Mouse (Mus musculus) retina, adult 2 months (tissue): Measurements from ENCODE around the gene Gng12.

Experiments used
- DNase-seq: peaks from one replicate; pipeline ENCODE4 v3.0.0-alpha.2; 2012; ENCODE audit warnings: low read depth, low spot score

Gng12 gene

GRCm38 (mm10) chr6:66917032-66917431, 20.8 kb downstream of the Gng12 start:
- no peak for DNase-seq

DNA sequence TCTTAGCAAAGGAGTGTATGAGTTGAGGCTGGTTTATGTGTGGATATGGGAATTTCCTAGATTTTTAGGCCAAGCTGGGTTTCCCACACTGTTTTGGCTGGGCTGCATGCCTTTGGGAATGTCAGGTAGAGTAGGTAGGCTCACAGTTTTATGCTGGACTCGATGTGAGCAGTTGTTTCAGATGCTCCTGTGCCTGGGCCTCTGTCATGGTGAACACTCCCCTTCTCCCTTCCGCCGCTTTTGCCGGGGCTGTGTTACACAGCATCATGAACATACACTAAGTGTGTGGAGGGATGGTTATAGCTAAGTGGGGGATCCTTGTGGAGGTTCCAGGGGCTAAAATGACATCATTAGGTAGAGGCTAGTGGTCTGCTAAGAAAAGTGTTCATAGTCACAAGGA, 24.6 kb downstream of the Gng12 start:
- no peak for DNase-seq

DNA sequence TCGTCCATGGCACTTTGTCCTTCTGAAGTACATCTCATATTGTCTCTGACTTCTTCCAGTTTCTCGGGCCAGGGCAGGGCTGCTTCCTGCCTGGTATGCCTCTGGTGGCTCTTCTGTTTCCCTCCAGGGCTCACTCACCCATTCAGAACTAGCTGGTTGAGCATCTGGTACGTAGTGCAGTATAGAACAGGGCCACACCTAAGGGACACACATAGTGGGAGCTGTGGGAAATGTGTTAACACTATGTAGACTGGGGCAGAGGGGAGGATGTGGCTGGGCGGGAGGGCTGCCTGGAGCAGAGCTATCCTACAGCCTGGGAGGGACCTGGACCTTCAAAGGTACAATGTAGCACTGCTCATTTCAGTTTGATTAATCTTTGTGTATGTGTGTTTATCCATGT, 25.6 kb downstream of the Gng12 start:
- no peak for DNase-seq

DNA sequence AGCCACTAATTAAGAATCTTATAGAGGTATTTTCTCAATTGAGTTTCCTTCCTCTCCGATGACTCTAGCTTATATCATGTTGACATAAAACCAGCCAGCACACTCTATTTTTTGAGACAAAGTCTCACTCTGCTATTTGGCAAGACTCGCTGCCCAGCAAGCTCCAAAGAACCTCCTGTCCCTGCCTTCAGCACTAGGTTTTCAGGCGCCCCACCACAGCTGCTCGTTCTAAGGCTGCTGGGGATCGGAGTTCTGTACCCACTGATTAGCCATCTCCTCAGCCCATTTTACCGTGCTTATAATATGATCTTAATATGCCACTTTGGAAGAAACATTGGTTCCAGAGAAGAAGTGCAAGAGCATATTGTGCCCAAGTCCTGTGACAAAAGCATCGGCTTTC, 26.3 kb downstream of the Gng12 start:
- DNase-seq = no peak

GRCm38 (mm10) chr6:66923851-66924250, 27.7 kb downstream of the Gng12 start:
- DNase-seq = no peak

DNA sequence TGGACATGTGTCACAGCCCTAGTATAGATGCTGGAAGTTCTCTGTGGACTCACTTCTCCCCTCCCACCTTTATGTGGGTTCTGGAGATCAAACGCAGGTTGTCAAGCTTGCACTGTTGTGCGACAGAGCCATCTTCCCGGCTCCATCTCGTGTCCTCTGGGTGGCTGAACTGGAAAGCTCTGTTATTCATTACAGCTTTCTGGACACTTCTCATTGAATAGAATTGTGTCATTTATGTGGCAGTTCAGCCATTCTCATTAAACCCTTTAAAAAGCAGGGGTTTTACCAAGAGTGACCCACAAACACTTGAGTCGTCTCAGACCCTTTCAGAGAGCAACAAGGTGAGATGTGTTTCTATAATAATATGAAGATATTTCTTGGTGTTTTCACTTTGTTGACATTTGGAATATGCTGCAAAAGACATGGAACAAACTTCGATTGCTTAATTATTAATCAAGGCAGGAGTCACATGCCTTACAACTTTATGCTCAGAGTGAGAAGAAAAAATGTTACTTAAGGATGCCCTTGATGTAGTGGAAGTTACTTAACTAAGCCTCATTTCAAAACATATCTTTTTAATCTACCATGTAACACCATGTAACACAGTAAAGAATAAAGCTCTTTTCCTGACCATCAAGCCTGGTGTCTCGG, 28.2 kb downstream of the Gng12 start:
- DNase-seq = no peak

GRCm38 (mm10) chr6:66926269-66926668, 30.1 kb downstream of the Gng12 start:
- DNase-seq = no peak

DNA sequence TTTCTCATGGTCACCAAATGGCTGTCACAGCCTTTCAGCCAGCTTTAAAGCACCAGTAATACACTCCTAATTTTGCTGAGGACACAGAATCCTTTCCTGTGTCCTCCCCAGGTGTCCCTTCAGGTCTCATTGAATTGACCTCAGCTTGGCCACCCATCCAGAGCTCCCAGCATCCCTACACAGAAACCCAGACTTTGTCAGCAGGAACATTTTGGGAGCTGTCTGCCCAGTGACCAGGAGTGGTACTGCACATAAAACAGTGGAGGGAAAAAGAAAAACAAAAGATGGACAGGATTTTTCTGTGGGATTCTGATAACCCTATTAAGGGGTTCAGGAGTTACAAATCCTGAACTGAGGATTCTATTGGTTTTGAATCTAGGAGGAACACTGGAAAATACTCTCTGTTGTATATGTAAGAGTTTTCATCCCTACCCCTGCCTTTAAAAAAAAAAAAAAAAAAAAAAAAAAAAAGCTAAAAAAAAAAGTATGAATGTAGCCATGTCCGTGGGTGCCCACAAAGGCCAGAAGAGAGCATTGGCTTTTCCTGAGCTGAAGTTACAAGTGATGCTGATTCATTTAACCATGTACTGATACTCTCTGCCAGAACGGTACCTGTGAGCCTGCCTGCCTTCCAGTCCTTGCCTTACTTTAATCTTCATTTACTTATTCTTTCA, 32.9 kb downstream of the Gng12 start:
- DNase-seq = no peak

- no peak for DNase-seq
Measured at GRCm38 (mm10) chr6:66929694-66930093, 33.5 kb downstream of the Gng12 start.

- no peak for DNase-seq
Measured at GRCm38 (mm10) chr6:66932206-66932819, 36.1 kb downstream of the Gng12 start.

DNA sequence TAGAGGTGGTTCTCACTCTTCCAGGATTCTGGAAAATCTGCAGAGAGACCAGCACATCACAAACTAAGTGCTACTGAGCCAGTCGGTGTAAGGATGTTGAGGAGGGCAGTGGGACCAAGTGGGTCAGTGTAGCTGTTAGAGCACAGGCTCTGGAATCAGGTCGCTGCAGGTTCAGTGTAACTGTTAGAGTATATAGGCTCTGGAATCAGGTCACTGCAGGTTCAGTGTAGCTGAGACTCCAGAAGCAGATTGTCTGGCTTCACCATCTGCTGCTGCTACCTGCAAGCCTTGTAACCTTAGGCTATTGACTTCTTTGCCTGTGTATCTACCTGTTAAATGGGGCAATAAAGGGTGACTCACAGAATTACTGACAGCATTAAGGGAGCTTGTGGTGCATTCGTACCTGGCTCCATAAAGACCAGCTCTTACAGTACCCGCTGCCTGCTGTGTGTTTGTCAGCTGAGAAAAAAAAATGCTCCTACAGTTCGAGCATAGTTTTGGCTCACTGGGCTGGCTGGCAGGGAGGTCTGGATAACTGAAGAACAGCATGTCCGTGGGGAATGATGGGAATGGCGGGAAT, 44.5 kb downstream of the Gng12 start:
- DNase-seq = no peak

GRCm38 (mm10) chr6:66941792-66942191, 45.6 kb downstream of the Gng12 start:
- DNase-seq = no peak

DNA sequence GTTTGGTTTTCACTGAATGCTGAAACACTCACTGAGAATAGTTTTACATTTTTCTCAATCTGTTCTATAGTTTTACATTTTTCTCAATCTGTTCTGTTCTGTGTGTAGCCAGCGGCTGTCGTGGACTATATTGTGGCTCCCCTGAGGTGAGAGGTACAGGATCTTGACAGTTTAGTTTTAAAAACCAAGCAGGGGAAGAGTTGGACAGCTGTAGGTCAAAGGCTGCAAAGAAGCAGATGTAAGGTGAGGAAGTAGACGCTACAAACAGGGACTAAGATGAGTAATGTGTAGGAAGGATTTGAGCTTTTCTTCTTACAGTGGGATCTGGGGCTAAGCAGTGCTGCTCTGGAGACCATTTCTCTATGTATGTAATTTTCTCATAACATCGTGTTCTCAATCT, 46.6 kb downstream of the Gng12 start:
- DNase-seq = no peak

DNA sequence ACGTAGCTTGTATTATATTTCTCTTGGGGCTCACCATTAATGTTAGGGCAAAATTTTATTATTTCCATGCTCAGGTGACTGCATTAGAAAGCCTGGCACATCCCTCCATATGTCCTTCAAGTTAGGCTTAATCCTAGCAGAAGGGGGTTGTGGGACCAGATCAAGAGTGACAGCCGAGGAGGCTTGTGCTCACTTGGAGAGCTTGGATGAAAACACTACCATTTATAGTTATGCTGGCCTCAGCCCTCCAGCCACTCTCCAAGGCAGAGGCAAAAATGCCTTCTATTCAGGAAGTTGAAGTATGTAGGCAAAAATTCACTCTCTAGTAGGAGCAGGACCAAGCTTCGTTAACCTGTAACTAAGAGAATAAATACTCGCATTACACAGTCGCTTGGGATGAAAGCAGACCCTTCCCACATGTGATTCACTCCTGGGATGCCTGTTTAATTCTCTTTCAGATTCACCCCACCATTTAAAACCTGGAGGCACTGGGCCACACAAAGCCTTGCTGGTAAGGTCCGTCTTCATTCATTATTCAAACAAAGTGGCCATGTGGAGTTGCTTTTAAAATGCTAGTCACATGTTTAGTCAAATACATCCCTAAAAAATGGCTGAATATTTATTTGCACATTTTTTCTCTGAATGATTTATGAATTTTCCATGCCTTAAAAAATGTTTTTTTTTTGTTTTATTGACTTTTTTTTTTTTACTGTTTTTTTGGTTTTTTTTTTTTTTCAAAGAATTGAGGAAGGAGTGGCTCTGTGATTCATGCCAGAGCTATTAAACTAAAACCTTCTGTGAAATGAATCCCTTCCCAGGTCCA, 47.4 kb downstream of the Gng12 start:
- DNase-seq = no peak

DNA sequence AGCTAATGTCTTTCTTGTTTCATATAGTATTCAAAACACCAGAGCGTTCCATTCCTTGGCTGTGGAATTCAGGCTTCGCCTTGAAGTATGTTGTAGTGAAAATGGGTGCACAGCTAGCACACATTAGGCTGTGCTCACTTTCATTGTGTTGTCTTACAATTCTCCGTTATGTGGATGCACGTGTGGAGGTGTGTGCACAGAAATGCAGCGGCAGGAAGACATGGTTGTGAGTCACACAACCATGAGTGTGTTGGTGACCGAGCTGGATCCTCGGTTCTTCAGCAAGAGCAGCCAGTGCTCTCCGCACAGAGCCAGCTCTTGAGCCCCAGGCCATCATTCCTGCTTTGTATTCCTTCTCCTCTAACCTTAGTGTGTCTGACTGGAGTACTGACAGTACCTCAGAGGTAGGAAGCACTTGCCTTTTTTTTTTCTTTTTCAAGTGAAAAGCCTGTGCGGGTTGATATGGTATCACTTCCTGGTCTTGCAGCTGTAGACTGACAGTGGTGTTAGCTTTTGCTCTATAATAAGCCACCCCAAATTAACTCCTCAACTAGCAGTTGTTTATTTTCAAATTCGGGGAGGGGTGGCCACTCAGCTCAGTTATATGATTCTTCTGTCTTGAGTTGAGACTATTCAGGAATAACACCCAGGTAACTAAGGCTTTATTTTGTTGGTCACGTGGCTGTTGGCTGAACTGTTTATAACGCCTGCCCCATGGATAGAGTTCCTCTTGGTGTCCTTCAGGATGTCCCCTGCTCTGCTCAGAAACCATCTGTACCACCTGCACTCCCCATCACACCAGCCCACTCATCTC, 48.2 kb downstream of the Gng12 start:
- DNase-seq = no peak

DNA sequence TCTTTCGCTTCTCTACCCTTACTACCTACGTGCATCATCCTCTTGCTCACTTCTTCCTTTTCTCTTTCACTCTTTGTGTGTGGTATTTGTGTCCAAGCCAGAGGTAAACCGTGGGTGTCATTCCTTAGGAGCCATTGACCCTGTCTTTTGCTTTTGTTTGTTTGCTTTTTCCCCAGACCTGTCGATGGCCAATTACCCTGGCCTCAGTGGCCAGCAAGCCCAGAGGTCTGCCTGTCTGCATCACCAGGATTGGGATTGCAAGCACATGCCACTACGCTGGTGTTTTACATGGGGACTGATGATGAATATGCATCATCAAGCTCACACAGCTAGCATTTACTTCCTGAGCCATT, 48.8 kb downstream of the Gng12 start:
- DNase-seq = no peak

DNA sequence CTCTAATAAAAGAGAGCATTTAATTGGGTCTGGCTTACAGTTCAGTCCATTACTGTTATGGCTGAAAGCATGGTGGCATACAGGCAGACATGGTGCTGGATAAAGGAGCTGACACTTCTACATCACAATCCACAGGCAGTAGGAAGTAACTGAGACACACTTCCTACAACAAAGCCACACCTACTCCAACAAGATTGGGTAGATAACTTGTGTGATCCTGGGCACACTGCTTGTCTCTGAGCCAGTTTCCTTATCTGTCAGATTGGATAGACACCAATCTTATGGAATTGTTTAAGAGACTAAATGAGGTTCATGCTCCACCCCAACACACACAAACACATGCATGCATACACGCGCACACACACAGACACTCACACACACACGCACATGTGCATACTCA, 51.9 kb downstream of the Gng12 start:
- no peak for DNase-seq

- DNase-seq = no peak
Measured at GRCm38 (mm10) chr6:66948848-66949247, 52.7 kb downstream of the Gng12 start.

DNA sequence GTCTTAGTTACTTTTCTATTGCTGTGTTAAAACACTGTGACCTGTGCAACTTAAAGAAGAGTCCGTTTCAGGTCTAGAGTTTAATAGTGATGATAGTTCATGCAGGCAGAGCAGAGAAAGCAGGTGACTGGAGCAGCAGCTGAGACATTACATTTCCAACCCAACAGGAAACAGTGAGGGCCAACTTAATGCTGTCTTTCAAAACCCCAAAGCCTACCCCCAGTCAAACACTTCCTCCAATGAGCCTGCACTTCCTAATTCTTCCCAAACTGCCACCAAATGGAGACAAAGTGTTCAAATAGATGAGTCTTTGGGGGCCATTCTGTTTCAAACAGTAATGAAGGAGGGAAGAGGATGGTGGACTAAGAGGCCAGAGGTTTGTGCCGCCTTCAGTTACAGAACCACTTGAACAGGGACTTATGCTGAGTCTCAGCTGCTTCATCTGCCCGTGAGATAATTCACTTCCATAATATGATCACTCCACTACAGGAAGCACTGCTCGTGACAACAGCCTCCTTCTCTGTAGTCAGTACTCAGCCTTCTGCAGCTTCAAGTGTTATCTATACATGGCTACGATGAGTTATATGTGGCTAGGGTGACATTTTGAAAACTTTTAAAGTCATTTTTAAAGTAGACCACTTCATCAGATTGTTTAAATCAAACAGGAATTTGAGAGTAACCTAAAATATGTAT, 55.7 kb downstream of the Gng12 start:
- no peak for DNase-seq

DNA sequence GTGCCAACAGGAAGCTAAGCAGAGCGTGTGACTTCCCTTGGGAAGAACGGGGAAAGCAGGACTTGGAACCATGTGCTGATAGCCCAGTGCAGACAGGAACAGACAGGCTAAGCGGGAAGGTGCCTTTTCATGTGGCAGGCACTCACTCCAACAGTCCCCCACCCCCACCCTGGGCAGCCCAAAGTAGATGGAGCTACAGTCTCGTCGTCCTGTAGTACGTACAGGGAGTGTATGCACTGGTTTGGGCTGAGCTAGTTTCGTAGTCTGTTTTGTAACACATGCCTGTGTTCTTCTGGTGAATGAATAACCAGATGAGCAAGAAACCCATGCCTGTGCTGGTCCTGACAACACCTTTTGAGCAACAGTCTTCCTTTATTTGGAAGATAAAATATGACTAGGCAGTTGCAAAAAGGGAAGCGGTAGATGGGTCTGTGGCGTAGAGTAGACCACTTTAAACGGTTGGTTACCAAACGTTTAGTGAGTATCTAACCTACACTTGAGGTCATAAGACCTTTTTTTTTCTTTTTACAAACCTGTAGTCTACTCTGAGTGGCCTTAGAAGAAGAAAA, 57.8 kb downstream of the Gng12 start:
- DNase-seq = no peak
